Mouse (Mus musculus): ENCODE measurements around the gene AW011738.

Gene AW011738

GRCm38 (mm10) chr4:156197829-156198205, 5.3 kb upstream of the AW011738 start:
- DNase-seq (ENCODE audit: low spot score), result peak; percentile 97

- DNase-seq (ENCODE audit: low spot score), result no peak
Measured at GRCm38 (mm10) chr4:156200623-156201475, 2.3 kb upstream of the AW011738 start, which contains the start of gene Isg15. Isg15 (minus strand) TSS chr4:156200818.

GRCm38 (mm10) chr4:156202462-156202893, 626 bp upstream of the AW011738 start:
- DNase-seq (ENCODE audit: low spot score), result no peak

- DNase-seq (ENCODE audit: low spot score), result no peak
Measured at GRCm38 (mm10) chr4:156203413-156204131, 468 bp downstream of the AW011738 start.

- no peak for DNase-seq (ENCODE audit: low spot score)
Measured at GRCm38 (mm10) chr4:156208872-156209271, 5.8 kb downstream of the AW011738 start.

DNA sequence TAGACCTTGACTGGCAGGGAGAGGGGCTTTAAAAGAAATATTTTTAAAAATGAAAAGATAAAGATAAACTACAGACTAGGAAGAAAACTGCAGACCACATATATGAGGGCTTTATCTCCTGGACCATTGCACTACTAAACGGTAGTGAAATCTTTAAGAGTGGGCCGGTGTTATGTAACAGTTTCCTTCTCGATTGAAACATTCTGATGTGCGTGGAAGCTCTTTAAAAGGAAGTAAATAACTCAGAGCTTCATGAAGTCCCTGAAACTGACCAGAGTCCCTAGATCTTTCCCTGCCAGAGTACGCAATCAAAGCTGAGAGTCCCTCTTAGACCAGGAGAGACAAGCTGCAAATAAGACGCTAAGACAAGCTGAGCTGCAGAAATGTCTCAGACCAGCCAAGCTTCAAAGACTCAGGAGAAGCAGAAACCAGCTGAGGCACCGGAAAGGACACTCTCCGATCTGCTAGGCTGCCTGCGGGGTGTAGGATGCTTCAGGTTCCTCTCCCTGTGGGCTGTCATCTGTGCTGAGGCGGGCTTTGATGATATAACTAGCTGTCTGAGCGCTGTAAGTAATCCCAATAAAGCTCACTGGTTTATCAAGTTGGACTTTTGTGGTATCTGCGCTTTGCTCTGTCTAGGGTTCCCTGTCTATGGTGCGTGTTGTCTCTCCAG, 7.0 kb downstream of the AW011738 start:
- no peak for DNase-seq (ENCODE audit: low spot score)

- DNase-seq (ENCODE audit: low spot score), result no peak
Measured at GRCm38 (mm10) chr4:156213134-156213533, 10.0 kb downstream of the AW011738 start.

DNA sequence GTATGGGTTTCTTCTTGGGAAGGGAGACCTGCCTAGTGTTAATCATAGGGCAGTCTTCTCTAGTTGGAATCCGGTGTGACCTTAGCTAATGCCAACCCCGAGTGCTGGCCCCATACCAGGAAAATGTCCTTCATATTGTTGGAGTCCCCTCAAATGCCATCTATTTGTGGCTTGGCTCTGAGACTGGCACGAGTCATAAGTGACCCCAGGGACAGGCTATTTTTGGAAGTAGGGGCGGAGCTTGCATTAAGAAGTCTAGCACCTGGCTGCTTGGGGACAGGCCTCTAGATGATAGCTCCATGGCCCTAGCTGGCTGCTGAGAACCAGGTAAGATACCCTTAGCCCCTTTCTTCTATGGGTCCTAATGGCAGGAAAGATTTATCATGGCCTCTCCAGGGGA, 12.5 kb downstream of the AW011738 start, which contains the start of gene Perm1:
Gene Perm1 (plus strand): TSS at position 220 of the 400 bp plus-strand sequence.
- no peak for DNase-seq (ENCODE audit: low spot score)

DNA sequence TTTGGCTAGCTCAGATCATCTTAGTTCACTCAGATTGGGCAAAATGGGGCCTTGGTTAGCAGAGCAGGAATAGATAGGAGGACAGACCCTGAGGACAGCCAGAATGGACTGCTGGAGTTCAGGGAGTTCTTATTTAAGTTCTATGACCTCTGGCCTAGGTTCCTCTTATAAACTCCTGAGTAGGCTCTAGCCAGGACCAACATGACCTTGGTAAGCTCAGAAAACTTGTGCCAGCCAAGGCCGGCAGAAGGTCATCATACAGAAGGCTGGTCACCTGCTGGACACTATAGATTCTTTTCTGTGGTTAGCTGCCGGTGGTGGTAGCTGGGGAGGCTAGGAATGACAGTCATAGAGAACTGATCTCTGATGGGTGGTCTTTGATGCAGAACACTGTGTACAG, 13.1 kb downstream of the AW011738 start:
- DNase-seq (ENCODE audit: low spot score), result no peak

GRCm38 (mm10) chr4:156217022-156217669, 14.0 kb downstream of the AW011738 start:
- no peak for DNase-seq (ENCODE audit: low spot score)

DNA sequence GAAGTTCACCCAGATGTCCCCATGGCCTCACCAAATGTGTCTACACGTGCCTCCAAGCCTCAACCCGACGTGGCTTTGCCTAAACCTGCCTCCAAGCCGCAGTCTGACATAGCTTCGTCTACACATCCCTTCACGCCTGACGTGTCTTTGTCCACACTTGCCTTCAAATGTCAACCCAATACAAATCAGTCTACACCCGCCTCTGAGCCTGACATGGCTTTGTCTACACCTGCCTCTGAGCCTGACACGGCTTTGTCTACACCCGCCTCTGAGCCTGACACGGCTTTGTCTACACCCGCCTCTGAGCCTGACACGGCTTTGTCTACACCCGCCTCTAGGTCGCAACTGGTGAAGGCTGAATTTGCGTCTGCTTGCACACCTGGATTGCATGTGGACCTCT, 14.7 kb downstream of the AW011738 start:
- DNase-seq (ENCODE audit: low spot score), result no peak

GRCm38 (mm10) chr4:156219936-156220335, 16.8 kb downstream of the AW011738 start:
- DNase-seq (ENCODE audit: low spot score), result no peak

DNA sequence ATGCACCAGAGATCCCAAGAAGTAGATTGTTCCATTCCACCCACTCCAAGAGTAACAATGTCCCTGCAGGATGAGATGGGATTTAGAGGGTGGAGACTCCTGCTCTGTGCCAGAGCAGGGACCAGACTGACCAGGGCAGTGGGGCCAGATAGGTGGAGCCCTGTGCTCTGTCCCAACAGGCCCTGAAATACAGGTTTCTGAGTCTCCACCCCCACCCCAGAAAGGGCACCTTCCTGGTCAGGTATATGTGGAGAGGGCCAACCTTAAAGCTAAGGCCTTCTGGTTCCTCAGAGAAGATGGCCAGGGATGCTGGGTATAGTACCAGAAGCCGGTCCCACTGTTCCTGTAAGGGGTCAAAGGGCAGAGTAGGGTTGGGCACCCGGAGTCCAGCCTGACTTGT, 21.2 kb downstream of the AW011738 start:
- no peak for DNase-seq (ENCODE audit: low spot score)

GRCm38 (mm10) chr4:156227752-156228392, 24.8 kb downstream of the AW011738 start:
- DNase-seq (ENCODE audit: low spot score), result no peak

DNA sequence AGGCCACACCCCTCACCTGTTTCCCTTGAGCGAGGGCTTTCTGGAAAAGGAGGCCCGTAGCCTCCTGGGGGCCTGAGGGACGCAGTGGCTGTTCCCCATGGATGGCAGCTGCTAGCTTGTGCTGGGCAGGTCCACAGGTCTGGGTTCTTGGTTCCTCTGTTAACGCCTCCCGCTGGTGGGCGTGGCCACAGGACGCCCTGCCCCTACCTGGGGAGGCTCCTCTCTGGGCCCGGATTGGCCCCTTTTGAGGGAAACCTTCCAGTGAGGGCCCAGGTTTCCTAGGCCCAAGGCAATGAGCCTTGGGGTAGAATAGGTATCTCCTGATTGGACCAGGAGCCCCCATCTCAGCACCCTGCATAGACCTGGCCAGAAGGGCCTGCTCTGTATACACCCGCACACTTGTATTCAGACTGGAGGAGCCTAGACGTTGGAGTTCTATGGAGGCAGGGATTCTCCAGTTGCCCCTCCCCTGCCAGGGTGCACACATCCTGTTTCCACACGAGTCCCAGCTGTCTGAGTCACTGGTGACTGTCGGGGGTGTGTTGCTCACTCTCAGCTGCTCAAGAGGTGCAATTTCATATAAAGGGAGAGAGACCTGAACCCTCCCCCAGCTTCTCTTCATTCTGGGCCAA, 25.4 kb downstream of the AW011738 start:
- no peak for DNase-seq (ENCODE audit: low spot score)

DNA sequence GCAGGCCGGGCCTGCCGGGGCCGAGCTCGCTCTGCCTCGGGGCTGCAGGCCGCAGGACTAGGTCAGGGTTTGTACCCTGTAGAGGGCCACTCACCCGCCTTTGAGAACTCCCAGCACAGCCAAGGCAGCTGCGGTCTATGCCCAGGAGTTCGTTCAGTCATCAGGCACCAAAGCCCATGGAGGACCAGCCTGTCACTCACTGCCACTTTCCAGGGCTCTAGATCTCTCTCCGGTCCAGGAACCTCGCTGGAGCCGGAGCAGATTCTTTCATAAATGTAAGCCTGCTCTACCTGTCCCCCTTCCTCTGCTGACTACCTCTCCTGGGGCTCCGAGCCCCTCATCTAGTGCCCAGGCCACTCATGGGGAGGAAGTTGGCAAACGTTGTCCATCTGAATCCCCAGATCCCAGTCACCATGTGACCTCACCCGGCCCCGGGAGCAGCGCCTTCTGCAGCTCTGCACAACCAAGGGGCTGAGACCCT, 31.0 kb downstream of the AW011738 start:
- peak; percentile 44 for DNase-seq (ENCODE audit: low spot score)

DNA sequence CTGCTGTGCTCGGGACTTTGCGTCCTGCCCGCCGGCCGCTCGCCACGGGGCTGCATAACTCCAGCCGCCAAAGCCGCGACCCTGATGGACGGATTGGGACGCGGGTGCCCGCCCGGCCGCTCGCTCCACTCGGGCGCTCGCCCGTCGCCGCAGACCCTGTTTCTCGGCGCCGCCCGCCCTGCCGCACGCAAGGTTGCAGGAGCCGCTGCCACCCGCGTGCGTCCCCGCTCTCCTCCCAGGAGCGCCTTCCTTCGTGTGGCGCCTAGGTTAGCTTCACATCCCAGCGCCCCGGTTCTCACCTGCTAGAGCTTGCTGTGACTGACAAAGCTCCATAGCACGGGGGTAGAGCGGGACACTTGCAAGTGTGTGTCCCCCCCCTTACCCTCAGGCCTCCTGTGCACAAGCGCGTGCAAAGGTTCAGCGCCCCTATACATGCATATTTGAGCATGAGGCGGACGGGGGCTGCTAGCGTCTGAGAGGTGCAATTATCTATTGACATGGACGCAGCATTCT, 31.7 kb downstream of the AW011738 start, which contains the start of gene Plekhn1:
Gene Plekhn1 (minus strand): TSS at position 157 of the 513 bp plus-strand sequence.
- peak; percentile 76 for DNase-seq (ENCODE audit: low spot score)

DNA sequence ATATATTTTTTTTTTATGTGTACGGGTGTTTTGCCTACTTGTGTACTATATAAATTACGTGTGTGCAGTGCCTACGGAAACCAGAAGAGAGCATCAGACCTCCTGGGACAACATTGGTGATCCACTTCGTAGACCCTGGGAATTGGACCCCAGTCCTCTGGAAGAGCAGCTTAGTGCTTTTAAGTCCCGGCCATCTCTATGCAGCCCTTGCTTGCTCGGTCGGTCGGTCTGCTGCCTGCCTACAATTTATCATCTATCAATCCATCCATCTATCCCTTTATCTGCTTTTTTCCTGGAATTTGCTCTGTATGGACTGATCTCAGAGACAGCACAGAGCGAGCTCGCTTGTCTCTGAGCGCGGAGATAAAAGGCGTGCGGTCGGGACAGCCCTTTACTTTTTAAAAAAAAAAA, 32.3 kb downstream of the AW011738 start:
- DNase-seq (ENCODE audit: low spot score), result no peak

GRCm38 (mm10) chr4:156235808-156236533, 32.9 kb downstream of the AW011738 start, which contains the start of gene Noc2l:
Noc2l (plus strand) TSS chr4:156236010.
- peak; percentile 93 for DNase-seq (ENCODE audit: low spot score)

Data from yolk sac, embryonic 10.5 days (tissue).